Mouse (Mus musculus) forebrain, postnatal 0 days (tissue): ENCODE measurements at regions not wholly inside any gene's neighbourhood (a gene's known extent, or its start where the extent isn't known, plus 50 kb on each side); places are given as distances from the start of the nearest gene placed in this dataset.
A peak's percentile ranks its signal among the peaks of the same experiment; 100 is the strongest.

Experiments
- ATAC-seq: fragments of 200-750 bp; cut with Nextera tagmentation; 2 replicates; pipeline ENCODE4 v1.8.0; 2017; ENCODE audit warnings: mild to moderate bottlenecking, moderate library complexity
- DNase-seq: peaks from one replicate; pipeline ENCODE4 v3.0.0-alpha.2; 2015
- H3K27ac ChIP-seq: fragments of 300-500 bp; sonication (generic); 2 replicates; pipeline ENCODE4 v1.5.1; 2014; ENCODE audit warnings: low read depth, mild to moderate bottlenecking, antibody characterized with exemption, low read length, moderate library complexity, mixed read lengths
- H3K27me3 ChIP-seq: fragments of 300-500 bp; sonication (generic); 2 replicates; pipeline ENCODE4 v1.6.1; 2014; ENCODE audit warnings: mild to moderate bottlenecking, low read length, mixed read lengths; ENCODE audit not compliant: insufficient read depth
- H3K36me3 ChIP-seq: fragments of 300-500 bp; sonication (generic); 2 replicates; pipeline ENCODE4 v1.6.1; 2014; ENCODE audit warnings: mild to moderate bottlenecking, moderate library complexity; ENCODE audit not compliant: insufficient read depth
- H3K4me1 ChIP-seq: fragments of 300-500 bp; sonication (generic); 2 replicates; pipeline ENCODE4 v1.6.1; 2014; ENCODE audit warnings: antibody characterized with exemption; ENCODE audit not compliant: insufficient read depth
- H3K4me2 ChIP-seq: fragments of 300-500 bp; sonication (generic); 2 replicates; pipeline ENCODE4 v1.6.1; 2014; ENCODE audit warnings: low read depth, mild to moderate bottlenecking, moderate library complexity
- H3K4me3 ChIP-seq: fragments of 300-500 bp; sonication (generic); 2 replicates; pipeline ENCODE4 v1.5.1; 2014; ENCODE audit warnings: low read depth, low read length, mixed read lengths
- H3K9ac ChIP-seq: fragments of 300-500 bp; sonication (generic); 2 replicates; pipeline ENCODE4 v1.6.1; 2014; ENCODE audit warnings: mild to moderate bottlenecking
- H3K9me3 ChIP-seq: fragments of 300-500 bp; sonication (generic); 2 replicates; pipeline ENCODE4 v1.6.1; 2016; ENCODE audit warnings: low read length
- CTCF ChIP-seq: sonication (generic); IDR thresholded peaks from 2 replicates; pipeline ENCODE4 v1.5.1; 2016; ENCODE audit warnings: antibody characterized with exemption, control low read depth, low read depth
- WGBS: fragments of 180-500 bp; shearing (Covaris S2); extraction: QIAGEN DNeasy Blood & Tissue Kit; methylation state at CpG from one replicate; pipeline ENCODE4 v1.1.7; 2014; 5-methylcytosine and 5-hydroxymethylcytosine counted together

DNA sequence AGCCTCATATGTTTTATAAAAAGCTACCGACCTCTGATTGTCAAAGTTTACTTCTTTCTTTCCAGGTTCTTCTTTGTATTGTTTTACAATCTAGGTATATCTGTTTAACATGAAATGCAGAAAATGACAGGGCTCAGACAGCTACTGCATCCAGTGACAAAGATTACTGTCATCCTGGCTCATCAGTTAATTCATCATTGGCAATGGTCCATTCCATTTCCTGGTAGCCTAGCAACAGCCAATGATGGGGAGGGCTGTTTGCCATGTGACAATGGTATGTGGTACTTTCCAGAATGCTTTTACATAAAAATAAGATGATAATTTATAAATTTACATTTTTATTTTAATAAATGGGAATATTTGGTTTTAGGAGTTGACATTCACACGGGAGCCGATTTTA lies 630.9 kb downstream of the Bcl11a start:
- no peak overlapping the region for H3K27ac ChIP-seq
- DNase-seq (peak; percentile 55), ATAC-seq (peak; percentile 72)
- no peak overlapping the region for H3K9ac ChIP-seq
- H3K27me3 ChIP-seq, result no peaks in the 10 kb centered on the region
- 64% methylated on average over 3 of the region's 3 CpGs for WGBS
- H3K4me1 ChIP-seq, result no peaks in the 10 kb centered on the region
- H3K4me2 ChIP-seq, result no peak overlapping the region
- no peak for TF ChIP-seq CTCF
- no peaks in the 10 kb centered on the region for H3K9me3 ChIP-seq
- H3K4me3 ChIP-seq, result no peak overlapping the region
- H3K36me3 ChIP-seq, result no peaks in the 10 kb centered on the region

- no peak for TF ChIP-seq CTCF
- Histone ChIP-seq H3K27me3 (no peaks in the 10 kb centered on the region), H3K9me3 (no peaks in the 10 kb centered on the region), H3K4me2 (peak overlapping the region; percentile 34), H3K27ac (peak overlapping the region; percentile 35), H3K9ac (peak overlapping the region; percentile 23; the same call in 1 of the 2 replicates), H3K4me1 (peaks cover 10% of the 10 kb centered on the region; the same call in 1 of the 2 replicates), H3K4me3 (no peak overlapping the region), H3K36me3 (no peaks in the 10 kb centered on the region)
- peak; percentile 78 for DNase-seq
- ATAC-seq, result peak; percentile 75
- 21% methylated on average over 12 of the region's 12 CpGs for WGBS
These were observed 638.9 kb downstream of the Bcl11a start for GRCm38 (mm10) chr11:24716539-24717287.

GRCm38 (mm10) chr11:24724259-24724937 lies 646.5 kb downstream of the Bcl11a start:
- Histone ChIP-seq H3K9me3 (no peaks in the 10 kb centered on the region), H3K36me3 (no peaks in the 10 kb centered on the region), H3K4me1 (peaks cover 3% of the 10 kb centered on the region; the same call in 1 of the 2 replicates), H3K4me2 (no peak overlapping the region), H3K9ac (no peak overlapping the region), H3K27me3 (no peaks in the 10 kb centered on the region), H3K27ac (no peak overlapping the region), H3K4me3 (no peak overlapping the region)
- no peak for DNase-seq
- no peak for TF ChIP-seq CTCF
- ATAC-seq, result no peak
- 91% methylated on average over 5 of the region's 5 CpGs for WGBS

- H3K36me3 ChIP-seq, result no peaks in the 10 kb centered on the region
- ATAC-seq (no peak), DNase-seq (no peak)
- no peak for TF ChIP-seq CTCF
- H3K4me2 ChIP-seq, result no peak overlapping the region
- no peak overlapping the region for H3K4me3 ChIP-seq
- H3K27me3 ChIP-seq, result no peaks in the 10 kb centered on the region
- H3K4me1 ChIP-seq, result peaks cover 3% of the 10 kb centered on the region; the same call in 1 of the 2 replicates
- 24% methylated on average over 3 of the region's 3 CpGs for WGBS
- no peak overlapping the region for H3K9ac ChIP-seq
- no peak overlapping the region for H3K27ac ChIP-seq
- no peaks in the 10 kb centered on the region for H3K9me3 ChIP-seq
These were observed 648.5 kb downstream of the Bcl11a start for GRCm38 (mm10) chr11:24726331-24726730.

GRCm38 (mm10) chr11:24727404-24727803 lies 649.5 kb downstream of the Bcl11a start:
- DNase-seq, result no peak
- Histone ChIP-seq H3K9ac (no peak overlapping the region), H3K27ac (no peak overlapping the region), H3K27me3 (no peaks in the 10 kb centered on the region), H3K4me2 (no peak overlapping the region), H3K4me3 (no peak overlapping the region), H3K4me1 (peaks cover 3% of the 10 kb centered on the region; the same call in 1 of the 2 replicates), H3K36me3 (no peaks in the 10 kb centered on the region), H3K9me3 (no peaks in the 10 kb centered on the region)
- 8% methylated on average over 1 of the region's 1 CpGs for WGBS
- no peak for ATAC-seq
- TF ChIP-seq CTCF, result no peak

DNA sequence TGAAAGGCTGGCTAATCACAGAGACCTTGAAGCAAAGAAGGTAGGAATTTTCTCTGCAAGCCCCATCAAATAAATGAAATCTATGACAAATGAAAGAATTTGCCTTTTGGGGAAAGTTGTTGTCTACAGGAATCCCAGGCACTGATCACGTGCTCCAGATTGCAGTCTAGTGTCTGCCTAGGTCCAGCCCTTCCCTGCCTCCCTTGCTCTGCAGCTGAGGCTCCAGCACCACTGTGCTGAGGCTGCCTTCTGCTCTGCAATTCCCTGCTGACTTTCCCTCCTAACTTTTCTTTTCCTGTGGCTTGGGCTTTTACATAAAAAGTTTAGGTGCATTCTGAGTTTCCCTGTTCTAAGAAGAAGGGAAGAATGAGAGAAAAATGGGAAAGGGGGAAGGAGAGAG lies 653.6 kb downstream of the Bcl11a start:
- no peak for ATAC-seq
- H3K4me1 ChIP-seq, result peaks cover under 1% of the 10 kb centered on the region; the same call in 1 of the 2 replicates
- no peaks in the 10 kb centered on the region for H3K36me3 ChIP-seq
- 19% methylated on average over 1 of the region's 1 CpGs for whole genome bisulfite sequencing
- no peaks in the 10 kb centered on the region for H3K27me3 ChIP-seq
- no peak for DNase-seq
- H3K4me3 ChIP-seq, result no peak overlapping the region
- TF ChIP-seq CTCF, result no peak
- H3K9me3 ChIP-seq, result no peaks in the 10 kb centered on the region
- H3K4me2 ChIP-seq, result no peak overlapping the region
- H3K27ac ChIP-seq, result no peak overlapping the region
- no peak overlapping the region for H3K9ac ChIP-seq

GRCm38 (mm10) chr11:24739710-24740255 lies 661.9 kb downstream of the Bcl11a start:
- ATAC-seq, result peak; percentile 86
- peak; percentile 79 for DNase-seq
- H3K4me1 ChIP-seq, result peaks cover 14% of the 10 kb centered on the region
- 4% methylated on average over 14 of the region's 14 CpGs for WGBS
- H3K4me3 ChIP-seq, result peak overlapping the region; percentile 31
- TF ChIP-seq CTCF, result no peak
- peak overlapping the region; percentile 81 for H3K27ac ChIP-seq
- H3K9ac ChIP-seq, result peak overlapping the region; percentile 53
- peak overlapping the region; percentile 47 for H3K4me2 ChIP-seq
- no peaks in the 10 kb centered on the region for H3K9me3 ChIP-seq
- H3K36me3 ChIP-seq, result no peaks in the 10 kb centered on the region
- H3K27me3 ChIP-seq, result no peaks in the 10 kb centered on the region
